Mouse (Mus musculus): ENCODE measurements at regions not wholly inside any gene's neighbourhood (a gene's known extent, or its start where the extent isn't known, plus 50 kb on each side); places are given as distances from the start of the nearest gene placed in this dataset.
A peak's percentile ranks its signal among the peaks of the same experiment; 100 is the strongest.

- no peak overlapping the region for H3K27ac ChIP-seq
- WGBS, result 32% methylated on average over 1 of the region's 1 CpGs
- no peak overlapping the region for H3K9ac ChIP-seq (ENCODE audit: low read depth, low read length)
- no peaks in the 10 kb centered on the region for H3K79me2 ChIP-seq (replicated peaks; ENCODE audit: control insufficient read depth, insufficient read depth, low read length)
- no peaks in the 10 kb centered on the region for H3K27me3 ChIP-seq (ENCODE audit: control insufficient read depth, insufficient read depth, low read length)
- H3K36me3 ChIP-seq (ENCODE audit: control insufficient read depth, insufficient read depth, low read length), result no peaks in the 10 kb centered on the region
- intact Hi-C loops (cut with DNase I), result no loop called here
- no peak overlapping the region for H3K4me3 ChIP-seq
- no peak for DNase-seq
- TF ChIP-seq POLR2A (IDR thresholded peaks at IDR 0.05; ENCODE audit: insufficient read depth, low read depth, low read length), result no peak
- TF ChIP-seq EP300 (IDR thresholded peaks at IDR 0.05; ENCODE audit: insufficient read depth, low read depth, low read length), result no peak
- no peak for TF ChIP-seq CTCF (IDR thresholded peaks at IDR 0.05)
- no peaks in the 10 kb centered on the region for H3K4me1 ChIP-seq (ENCODE audit: control insufficient read depth, insufficient read depth, low read length)
These were observed 344.5 kb downstream of the Gsdmc2 start for GRCm38 (mm10) chr15:63500453-63500852.

GRCm38 (mm10) chr15:63498483-63498882, 346.5 kb downstream of the Gsdmc2 start:
- Histone ChIP-seq H3K27ac (no peak overlapping the region), H3K36me3 (ENCODE audit: control insufficient read depth, insufficient read depth, low read length) (no peaks in the 10 kb centered on the region), H3K9ac (ENCODE audit: low read depth, low read length) (no peak overlapping the region), H3K27me3 (ENCODE audit: control insufficient read depth, insufficient read depth, low read length) (no peaks in the 10 kb centered on the region), H3K79me2 (replicated peaks; ENCODE audit: control insufficient read depth, insufficient read depth, low read length) (no peaks in the 10 kb centered on the region), H3K4me3 (no peak overlapping the region), H3K4me1 (ENCODE audit: control insufficient read depth, insufficient read depth, low read length) (no peaks in the 10 kb centered on the region)
- TF ChIP-seq EP300 (IDR thresholded peaks at IDR 0.05; ENCODE audit: insufficient read depth, low read depth, low read length) (no peak), CTCF (IDR thresholded peaks at IDR 0.05) (no peak), POLR2A (IDR thresholded peaks at IDR 0.05; ENCODE audit: insufficient read depth, low read depth, low read length) (no peak)
- DNase-seq, result no peak
- WGBS, result 76% methylated on average over 3 of the region's 3 CpGs
- intact Hi-C loops (cut with DNase I), result no loop called here

GRCm38 (mm10) chr15:63497207-63497606, 347.8 kb downstream of the Gsdmc2 start:
- intact Hi-C loops (cut with DNase I), result no loop called here
- Histone ChIP-seq H3K36me3 (ENCODE audit: control insufficient read depth, insufficient read depth, low read length) (no peaks in the 10 kb centered on the region), H3K79me2 (replicated peaks; ENCODE audit: control insufficient read depth, insufficient read depth, low read length) (no peaks in the 10 kb centered on the region), H3K27me3 (ENCODE audit: control insufficient read depth, insufficient read depth, low read length) (no peaks in the 10 kb centered on the region), H3K27ac (no peak overlapping the region), H3K9ac (ENCODE audit: low read depth, low read length) (no peak overlapping the region), H3K4me3 (no peak overlapping the region), H3K4me1 (ENCODE audit: control insufficient read depth, insufficient read depth, low read length) (no peaks in the 10 kb centered on the region)
- whole genome bisulfite sequencing, result 91% methylated on average over 3 of the region's 3 CpGs
- no peak for DNase-seq
- TF ChIP-seq POLR2A (IDR thresholded peaks at IDR 0.05; ENCODE audit: insufficient read depth, low read depth, low read length) (no peak), CTCF (IDR thresholded peaks at IDR 0.05) (no peak), EP300 (IDR thresholded peaks at IDR 0.05; ENCODE audit: insufficient read depth, low read depth, low read length) (no peak)

GRCm38 (mm10) chr15:63484910-63485309, 360.1 kb downstream of the Gsdmc2 start:
- Histone ChIP-seq H3K36me3 (ENCODE audit: control insufficient read depth, insufficient read depth, low read length) (no peaks in the 10 kb centered on the region), H3K27ac (peak overlapping the region; percentile 62; the same call in 1 of the 2 replicates), H3K4me3 (no peak overlapping the region), H3K27me3 (ENCODE audit: control insufficient read depth, insufficient read depth, low read length) (no peaks in the 10 kb centered on the region), H3K4me1 (ENCODE audit: control insufficient read depth, insufficient read depth, low read length) (no peaks in the 10 kb centered on the region), H3K9ac (ENCODE audit: low read depth, low read length) (no peak overlapping the region), H3K79me2 (replicated peaks; ENCODE audit: control insufficient read depth, insufficient read depth, low read length) (no peaks in the 10 kb centered on the region)
- intact Hi-C loops (cut with DNase I), result no loop called here
- DNase-seq, result no peak
- no peak for TF ChIP-seq EP300 (IDR thresholded peaks at IDR 0.05; ENCODE audit: insufficient read depth, low read depth, low read length)
- WGBS, result 62% methylated on average over 5 of the region's 5 CpGs

- no peaks in the 10 kb centered on the region for H3K27me3 ChIP-seq (ENCODE audit: control insufficient read depth, insufficient read depth, low read length)
- no peak for DNase-seq
- TF ChIP-seq CTCF (IDR thresholded peaks at IDR 0.05) (no peak), POLR2A (IDR thresholded peaks at IDR 0.05; ENCODE audit: insufficient read depth, low read depth, low read length) (no peak), EP300 (IDR thresholded peaks at IDR 0.05; ENCODE audit: insufficient read depth, low read depth, low read length) (no peak)
- peak overlapping the region; percentile 62 for H3K27ac ChIP-seq
- H3K79me2 ChIP-seq (replicated peaks; ENCODE audit: control insufficient read depth, insufficient read depth, low read length), result no peaks in the 10 kb centered on the region
- H3K9ac ChIP-seq (ENCODE audit: low read depth, low read length), result no peak overlapping the region
- 0 out of 2 replicates have a peak overlapping the region, but pooled peaks have one; percentile 18 for H3K4me3 ChIP-seq
- intact Hi-C loops (cut with DNase I), result no loop called here
- WGBS, result 13% methylated on average over 4 of the region's 4 CpGs
- no peaks in the 10 kb centered on the region for H3K4me1 ChIP-seq (ENCODE audit: control insufficient read depth, insufficient read depth, low read length)
- H3K36me3 ChIP-seq (ENCODE audit: control insufficient read depth, insufficient read depth, low read length), result no peaks in the 10 kb centered on the region
These were observed 360.6 kb downstream of the Gsdmc2 start for GRCm38 (mm10) chr15:63484217-63484887.

- H3K9ac ChIP-seq (ENCODE audit: low read depth, low read length), result no peak overlapping the region
- intact Hi-C loops (cut with DNase I), result no loop called here
- no peaks in the 10 kb centered on the region for H3K4me1 ChIP-seq (ENCODE audit: control insufficient read depth, insufficient read depth, low read length)
- no peak overlapping the region for H3K4me3 ChIP-seq
- WGBS, result 66% methylated on average over 1 of the region's 1 CpGs
- TF ChIP-seq CTCF (IDR thresholded peaks at IDR 0.05) (no peak), EP300 (IDR thresholded peaks at IDR 0.05; ENCODE audit: insufficient read depth, low read depth, low read length) (no peak)
- H3K79me2 ChIP-seq (replicated peaks; ENCODE audit: control insufficient read depth, insufficient read depth, low read length), result no peaks in the 10 kb centered on the region
- no peak for DNase-seq
- H3K27me3 ChIP-seq (ENCODE audit: control insufficient read depth, insufficient read depth, low read length), result no peaks in the 10 kb centered on the region
- no peaks in the 10 kb centered on the region for H3K36me3 ChIP-seq (ENCODE audit: control insufficient read depth, insufficient read depth, low read length)
- no peak overlapping the region for H3K27ac ChIP-seq
These were observed 365.6 kb downstream of the Gsdmc2 start for GRCm38 (mm10) chr15:63479270-63479805.

Data from heart, adult 2 months (tissue).